In genomic region chr2:6872131-6872893, GRCm38 (mm10) we compare ENCODE assay signal across 8 mouse cellular contexts.
DNase-seq lines count a peak whose midpoint lies in the region; TF ChIP-seq lines count a peak whose summit lies in the region.

No protein-coding gene starts in this region.

- 2% methylated on average over 111 of the region's 124 CpGs for WGBS in bone marrow, adult 2 months

- no peak for TF ChIP-seq POLR2A in bone marrow, adult 2 months (IDR thresholded peaks at IDR 0.05; ENCODE audit: borderline replicate concordance, control insufficient read depth, low read depth, low read length)
- no peak for TF ChIP-seq POLR2A in embryonic fibroblast, embryonic 13.5 days (IDR thresholded peaks at IDR 0.05; ENCODE audit: low read depth, low read length)

- DNase-seq in CD4-positive helper T cell, adult 2 months (ENCODE audit: low read depth, low spot score) = peak; percentile 60
- DNase-seq in heart, postnatal 10 days = peak; percentile 73 to 80
- peak; percentile 68 to 82 for DNase-seq in kidney, postnatal 36 days
- peak; percentile 75 for DNase-seq in lung, postnatal 10 days
- peak; percentile 69 for DNase-seq in retina, adult 2 months (ENCODE audit: low read depth, low spot score)
- peak; percentile 87 for DNase-seq in thymus, postnatal 14 days

- intact Hi-C loops in heart, postnatal 10 days (cut with DNase I) = loop anchor here (5.0 kb wide), 1 partner anchor 200 kb away; no protein-coding TSS in a partner anchor

- no peaks in the 10 kb centered on the region for H3K4me1 ChIP-seq in bone marrow, adult 2 months (ENCODE audit: control insufficient read depth, insufficient read depth, low read length)
- H3K4me1 ChIP-seq in embryonic fibroblast, embryonic 13.5 days (ENCODE audit: control insufficient read depth, insufficient read depth, low read length) = peaks cover 6% of the 10 kb centered on the region

- TF ChIP-seq CTCF in bone marrow, adult 2 months (IDR thresholded peaks at IDR 0.05; ENCODE audit: control insufficient read depth, insufficient read depth, low read length) = no peak
- no peak for TF ChIP-seq CTCF in embryonic fibroblast, embryonic 13.5 days (IDR thresholded peaks at IDR 0.05; ENCODE audit: borderline replicate concordance, insufficient read depth, low read length)

- H3K27ac ChIP-seq in bone marrow, adult 2 months (ENCODE audit: control insufficient read depth, insufficient read depth, low read depth, low read length, poor library complexity) = peak overlapping the region; percentile 9; the same call in 1 of the 2 replicates
- H3K27ac ChIP-seq in embryonic fibroblast, embryonic 13.5 days (ENCODE audit: insufficient read depth, low read length) = no peak overlapping the region

- peak overlapping the region; percentile 59 for H3K4me3 ChIP-seq in bone marrow, adult 2 months (replicated peaks; ENCODE audit: control insufficient read depth, low read depth, low read length)
- H3K4me3 ChIP-seq in embryonic fibroblast, embryonic 13.5 days (ENCODE audit: insufficient read depth, low read length) = peak overlapping the region; percentile 89
